10 mouse cellular contexts compared by ENCODE assay signal in the genomic region with DNA sequence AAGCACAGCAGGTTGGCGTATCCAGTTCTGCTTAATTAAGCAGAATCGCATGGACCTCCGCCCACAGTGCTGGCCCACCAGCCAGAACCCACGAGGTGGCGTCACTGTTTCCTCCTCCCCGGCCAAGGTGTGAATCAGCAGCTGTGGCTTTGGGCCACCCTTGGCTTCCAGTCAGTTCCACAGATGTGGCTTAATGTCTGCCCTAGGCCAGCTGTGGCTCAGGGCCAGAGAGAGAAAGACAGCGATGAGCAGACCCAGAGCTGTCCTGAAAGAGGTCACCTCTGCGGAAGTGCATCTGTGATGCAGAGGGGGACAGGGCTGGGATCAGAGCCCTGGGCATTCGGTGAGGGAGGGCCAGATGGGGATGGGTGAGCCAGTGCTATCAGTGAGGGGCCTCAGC. TPM values are rescaled to one million over a fixed set of nuclear protein-coding genes. Genes with fewer than 3 reads are reported as not detected.
DNase-seq lines count a peak whose midpoint lies in the region; ATAC-seq and TF ChIP-seq lines count a peak whose summit lies in the region.
"Had no signal": no experiment of that assay in that cellular context is flagged by ENCODE, and none has a peak within 500 bp of the region (broad histone marks: within the 10 kb centered on the region; RNA-seq: fewer than 3 reads in every experiment).

No protein-coding gene starts in this region.

- TF ChIP-seq CTCF in MEL (IDR thresholded peaks at IDR 0.05 in 2 of 3, conservative IDR thresholded peaks at IDR 0.05 in 1 of 3; ENCODE audit: control insufficient read depth in 1 of 3, insufficient read depth in 1 of 3, low read depth in 2 of 3, low read length in 3 of 3, poor library complexity in 1 of 3, severe bottlenecking in 1 of 3) = no peak; a peak in 1 of 6 replicates
- TF ChIP-seq CTCF in lung, adult 2 months (IDR thresholded peaks at IDR 0.05; ENCODE audit: insufficient read depth, low read length) = no peak
- TF ChIP-seq CTCF in small intestine, adult 2 months (IDR thresholded peaks at IDR 0.05; ENCODE audit: extremely low read depth, insufficient read length, insufficient replicate concordance, low read depth, low read length) = no peak

- H3K79me2 ChIP-seq in MEL (ENCODE audit: control insufficient read depth, insufficient read depth, low read length, poor library complexity) = no peaks in the 10 kb centered on the region

- peak; percentile 39 for ATAC-seq in forebrain, embryonic 13.5 days
- no peak for ATAC-seq in forebrain, embryonic 11.5 days (replicated peaks; ENCODE audit: low FRiP score)

- 0 out of 4 replicates have a peak, but pooled peaks of 1 of the 2 experiments have one; percentile 17 for TF ChIP-seq EP300 in MEL (IDR thresholded peaks at IDR 0.05; ENCODE audit: low read depth in 1 of 2, low read length in 2 of 2)

- no peak overlapping the region for H3K9ac ChIP-seq in forebrain, embryonic 13.5 days
- H3K9ac ChIP-seq in forebrain, embryonic 11.5 days (ENCODE audit: low read length) = no peak overlapping the region
- no peak overlapping the region for H3K9ac ChIP-seq in MEL (ENCODE audit: control insufficient read depth, low read depth, low read length, poor library complexity, severe bottlenecking)

- peaks cover 14% of the 10 kb centered on the region; the same call in 1 of the 2 replicates for H3K36me3 ChIP-seq in forebrain, embryonic 13.5 days (ENCODE audit: poor library complexity, severe bottlenecking)
- H3K36me3 ChIP-seq in forebrain, embryonic 11.5 days (ENCODE audit: control insufficient read depth, insufficient read depth, low read length) = no peaks in the 10 kb centered on the region; the same call in 1 of the 2 replicates
- H3K36me3 ChIP-seq in MEL (ENCODE audit: control insufficient read depth in 1 of 2, insufficient read depth in 2 of 2, low read length in 2 of 2) = peaks cover 0 to 8% of the 10 kb centered on the region in 2 experiments; a peak in 2 of 4 replicates
- H3K36me3 ChIP-seq in small intestine, adult 2 months (ENCODE audit: control insufficient read depth, insufficient read depth, low read length) = no peaks in the 10 kb centered on the region

- H3K9me3 ChIP-seq in forebrain, embryonic 13.5 days (replicated peaks) = no peaks in the 10 kb centered on the region
- no peaks in the 10 kb centered on the region for H3K9me3 ChIP-seq in forebrain, embryonic 11.5 days (ENCODE audit: control insufficient read depth, low read length)
- H3K9me3 ChIP-seq in MEL (replicated peaks; ENCODE audit: insufficient read depth, low read length) = no peaks in the 10 kb centered on the region

- TF ChIP-seq RAD21 in MEL (IDR thresholded peaks at IDR 0.05; ENCODE audit: low read depth, low read length) = no peak

- H3K4me1 ChIP-seq in forebrain, embryonic 13.5 days = peaks cover 21% of the 10 kb centered on the region
- no peaks in the 10 kb centered on the region for H3K4me1 ChIP-seq in forebrain, embryonic 11.5 days (replicated peaks; ENCODE audit: control insufficient read depth, insufficient read depth, low read length)
- peaks cover 8 to 9% of the 10 kb centered on the region in 2 experiments for H3K4me1 ChIP-seq in MEL (ENCODE audit: control insufficient read depth in 1 of 2, insufficient read depth in 2 of 2, low read length in 2 of 2)
- peaks cover 5% of the 10 kb centered on the region; the same call in 1 of the 2 replicates for H3K4me1 ChIP-seq in lung, adult 2 months (ENCODE audit: control insufficient read depth, insufficient read depth, low read length)
- H3K4me1 ChIP-seq in small intestine, adult 2 months (ENCODE audit: control insufficient read depth, insufficient read depth, insufficient read length, low read length) = peaks cover 5% of the 10 kb centered on the region; the same call in 1 of the 2 replicates

- no peak for TF ChIP-seq POLR2A in MEL (IDR thresholded peaks at IDR 0.05; ENCODE audit: control insufficient read depth in 1 of 2, insufficient read depth in 1 of 2, low read depth in 1 of 2, low read length in 2 of 2, poor library complexity in 1 of 2)
- no peak for TF ChIP-seq POLR2A in lung, adult 2 months (IDR thresholded peaks at IDR 0.05; ENCODE audit: borderline replicate concordance, extremely low read depth, low read depth, low read length)
- TF ChIP-seq POLR2A in small intestine, adult 2 months (IDR thresholded peaks at IDR 0.05; ENCODE audit: low read depth, low read length) = no peak

- no peaks in the 10 kb centered on the region for H3K27me3 ChIP-seq in forebrain, embryonic 13.5 days
- no peaks in the 10 kb centered on the region for H3K27me3 ChIP-seq in forebrain, embryonic 11.5 days (ENCODE audit: control insufficient read depth, insufficient read depth, low read length)
- no peaks in the 10 kb centered on the region for H3K27me3 ChIP-seq in MEL (ENCODE audit: control insufficient read depth in 1 of 2, insufficient read depth in 2 of 2, low read length in 2 of 2)
- H3K27me3 ChIP-seq in small intestine, adult 2 months (ENCODE audit: control insufficient read depth, insufficient read depth, low read length) = no peaks in the 10 kb centered on the region

- 54% methylated on average over 9 of the region's 9 CpGs for WGBS in forebrain, embryonic 13.5 days
- WGBS in forebrain, embryonic 11.5 days = 69% methylated on average over 9 of the region's 9 CpGs
- WGBS in lung, adult 2 months = 40% methylated on average over 9 of the region's 9 CpGs
- 58% methylated on average over 9 of the region's 9 CpGs for WGBS in small intestine, adult 2 months

- H3K4me2 ChIP-seq in forebrain, embryonic 13.5 days = no peak overlapping the region
- no peak overlapping the region for H3K4me2 ChIP-seq in forebrain, embryonic 11.5 days (ENCODE audit: low read depth, low read length, severe bottlenecking)

- H3K4me3 ChIP-seq in forebrain, embryonic 13.5 days = no peak overlapping the region
- no peak overlapping the region for H3K4me3 ChIP-seq in forebrain, embryonic 11.5 days (ENCODE audit: low read depth, low read length)
- H3K4me3 ChIP-seq in MEL (ENCODE audit: control insufficient read depth in 1 of 2, insufficient read depth in 1 of 2, low read depth in 2 of 2, low read length in 2 of 2) = no peak overlapping the region
- no peak overlapping the region for H3K4me3 ChIP-seq in lung, adult 2 months (replicated peaks; ENCODE audit: extremely low read depth, low read depth, low read length)
- no peak overlapping the region for H3K4me3 ChIP-seq in small intestine, adult 2 months (ENCODE audit: low read depth, low read length)
- H3K4me3 ChIP-seq: erythroblast, embryonic 14.5 days had no signal

- DNase-seq in forebrain, embryonic 11.5 days (ENCODE audit: low spot score) = no peak
- peak; percentile 48 for DNase-seq in MEL (ENCODE audit: low read depth, low spot score)
- DNase-seq in gastrocnemius, postnatal 25 days = peak; percentile 91
- DNase-seq in lung, adult 2 months = peak; percentile 52
- DNase-seq in T-cell, adult 2 months (ENCODE audit: low spot score) = no peak
- DNase-seq in layer of hippocampus, adult 18-20 months (ENCODE audit: low spot score in 2 of 2) = no peak

- H3K27ac ChIP-seq in forebrain, embryonic 13.5 days = no peak overlapping the region
- H3K27ac ChIP-seq in forebrain, embryonic 11.5 days (ENCODE audit: low read depth, low read length) = no peak overlapping the region
- H3K27ac ChIP-seq in MEL (ENCODE audit: control insufficient read depth, low read depth, low read length) = no peak overlapping the region
- 0 out of 2 replicates have a peak overlapping the region, but pooled peaks have one; percentile 1 for H3K27ac ChIP-seq in small intestine, adult 2 months (ENCODE audit: insufficient read depth, low read depth, low read length)

TF ChIP-seq in MEL, 35 proteins besides CTCF, POLR2A, EP300 and RAD21:
- TF ChIP-seq RCOR1 (IDR thresholded peaks at IDR 0.05; ENCODE audit: low read depth, low read length) = 0 out of 2 replicates have a peak, but pooled peaks have one; percentile 6
- no peak for TF ChIP-seq GATA1 (IDR thresholded peaks at IDR 0.05; ENCODE audit: low read depth, low read length)
- TF ChIP-seq BHLHE40 (IDR thresholded peaks at IDR 0.05; ENCODE audit: borderline replicate concordance, low read depth, low read length) = no peak
- 0 out of 2 replicates have a peak, but pooled peaks have one; percentile 8 for TF ChIP-seq NRF1 (IDR thresholded peaks at IDR 0.05; ENCODE audit: insufficient read depth, low read depth, low read length, poor library complexity, severe bottlenecking)
- TF ChIP-seq ETS1 (IDR thresholded peaks at IDR 0.05; ENCODE audit: low read depth, low read length) = 0 out of 2 replicates have a peak, but pooled peaks have one; percentile 44

RNA-seq across cellular contexts. Expression of a gene that starts 10.1 kb away (rescaled TPM):
- polyA plus RNA-seq in forebrain, embryonic 13.5 days (2015; fragmentation: Nextera tagmentation; extraction: Ambion mirVana) = 15.7 and 18.6 TPM in 2 replicates
- 27.7 and 28.4 TPM in 2 replicates for polyA plus RNA-seq in forebrain, embryonic 11.5 days (2014; fragmentation: Nextera tagmentation; extraction: Ambion mirVana)
- 9.6 and 10.0 TPM in 2 replicates for total RNA-seq in MEL (2012; rRNA removed)
- 10 to 100 TPM in 1 of 2 experiments, not detected in 1; 17.0 TPM for polyA plus RNA-seq in MEL (2012; ENCODE audit: insufficient read depth in 1 of 2, insufficient read length in 2 of 2, low read depth in 1 of 2, low replicate concordance in 2 of 2, missing spikeins in 1 of 2)
- 1 to 10 TPM; 4.4 to 7.1 TPM for total RNA-seq in gastrocnemius, postnatal 25 days (2021)
- polyA plus RNA-seq in lung, adult 2 months (2012; rRNA removed) = 8.1 and 10.7 TPM in 2 replicates
- polyA plus RNA-seq in small intestine, adult 2 months (2012; rRNA removed) = 1.7 and 2.4 TPM in 2 replicates
- total RNA-seq in layer of hippocampus, adult 18-20 months (2021) = 10 to 100 TPM; 10.0 to 12.0 TPM

RNA-seq across cellular contexts. Expression of a gene that starts 57.8 kb away (rescaled TPM):
- polyA plus RNA-seq in forebrain, embryonic 13.5 days (2015; fragmentation: Nextera tagmentation; extraction: Ambion mirVana) = 0.65 and 0.86 TPM in 2 replicates
- polyA plus RNA-seq in forebrain, embryonic 11.5 days (2014; fragmentation: Nextera tagmentation; extraction: Ambion mirVana) = not detected in 2 replicates
- total RNA-seq in MEL (2012; rRNA removed) = 0.46 TPM in 1 of 2 replicates, not detected in the other
- polyA plus RNA-seq in MEL (2012; ENCODE audit: insufficient read depth in 1 of 2, insufficient read length in 2 of 2, low read depth in 1 of 2, low replicate concordance in 2 of 2, missing spikeins in 1 of 2) = under 1 TPM in 1 of 2 experiments, not detected in 1; 0.29 TPM
- total RNA-seq in gastrocnemius, postnatal 25 days (2021) = not detected
- polyA plus RNA-seq in lung, adult 2 months (2012; rRNA removed) = 1.1 and 1.3 TPM in 2 replicates
- not detected in 2 replicates for polyA plus RNA-seq in small intestine, adult 2 months (2012; rRNA removed)
- total RNA-seq in layer of hippocampus, adult 18-20 months (2021) = 1 to 10 TPM in 1 of 2 experiments, under 1 TPM in 1; 0.97 to 1.3 TPM
- total RNA-seq: neutrophil, adult 5-6 weeks had no signal

Comparison
In these comparisons a context has a peak if more than half of its experiments do, and no peak if none do; other contexts are left out.
1. DNase-seq: peak in MEL (single experiment), gastrocnemius, postnatal 25 days (single experiment) and lung, adult 2 months (single experiment); none in forebrain, embryonic 11.5 days (single experiment), T-cell, adult 2 months (single experiment) and layer of hippocampus, adult 18-20 months (0 of 2).